Mouse (Mus musculus) brain, embryonic 14.5 days (tissue): ENCODE results near the gene Lingo3. TPM values are rescaled to one million over a fixed set of nuclear protein-coding genes. Genes with fewer than 3 reads are reported as not detected.

Experiments used
- DNase-seq: peaks from one replicate; pipeline ENCODE4 v3.0.0-alpha.2; 2011; ENCODE audit warnings: low read depth
- CTCF ChIP-seq: fragments of 200-500 bp; IDR thresholded peaks from 2 replicates; pipeline ENCODE4 v1.5.1; 2012; ENCODE audit warnings: inconsistent platforms, mild to moderate bottlenecking, moderate library complexity, borderline replicate concordance; ENCODE audit not compliant: insufficient read depth, insufficient read length; ENCODE audit errors: extremely low read depth
- POLR2A ChIP-seq: fragments of 200-500 bp; IDR thresholded peaks from 2 replicates; pipeline ENCODE4 v1.6.1; 2012; ENCODE audit warnings: mild to moderate bottlenecking, inconsistent platforms, borderline replicate concordance; ENCODE audit not compliant: poor library complexity, insufficient read depth, insufficient read length, severe bottlenecking; ENCODE audit errors: extremely low read depth
- polyA plus RNA-seq: library from polyadenylated mRNA; depleted of rRNA; stranded (reverse); fragments of >200 nt; gene quantifications from 2 replicates; pipeline ENCODE4 v1.2.3, GENCODE M21; 2012

Gene Lingo3
- polyA plus RNA-seq, 1 experiment: 7.7 TPM

DNA sequence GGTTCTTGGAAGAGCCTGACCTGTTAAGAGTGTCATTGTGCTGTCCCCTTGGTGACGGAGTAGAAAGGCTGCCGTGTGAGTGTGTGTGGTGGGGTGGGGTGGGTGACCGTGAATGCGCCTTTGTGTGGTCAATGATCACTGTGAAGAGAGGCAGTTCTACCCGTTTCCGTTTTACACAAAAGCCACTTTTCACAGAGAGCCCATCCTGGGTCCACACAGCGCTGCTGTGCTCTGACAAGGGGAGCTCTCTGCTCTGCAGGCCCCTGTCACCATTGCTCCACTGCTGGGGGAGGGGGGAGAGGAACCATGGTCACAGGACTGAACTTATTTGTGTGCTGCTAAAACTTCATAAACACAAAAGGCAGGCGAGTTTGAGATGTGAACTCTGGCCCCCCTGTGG, 13.5 kb upstream of the Lingo3 start:
- DNase-seq: peak; percentile 35
- TF ChIP-seq CTCF (no peak), POLR2A (no peak)

GRCm38 (mm10) chr10:80856908-80857307, 13.1 kb upstream of the Lingo3 start:
- no peak for TF ChIP-seq POLR2A
- TF ChIP-seq CTCF: no peak
- DNase-seq: no peak

GRCm38 (mm10) chr10:80856267-80856666, 12.4 kb upstream of the Lingo3 start:
- DNase-seq: no peak
- no peak for TF ChIP-seq POLR2A
- peak; percentile 22; the same call in 1 of the 2 replicates for TF ChIP-seq CTCF

- DNase-seq: no peak
- no peak for TF ChIP-seq CTCF
- TF ChIP-seq POLR2A: no peak
Observed at GRCm38 (mm10) chr10:80855749-80856073, 11.9 kb upstream of the Lingo3 start.

DNA sequence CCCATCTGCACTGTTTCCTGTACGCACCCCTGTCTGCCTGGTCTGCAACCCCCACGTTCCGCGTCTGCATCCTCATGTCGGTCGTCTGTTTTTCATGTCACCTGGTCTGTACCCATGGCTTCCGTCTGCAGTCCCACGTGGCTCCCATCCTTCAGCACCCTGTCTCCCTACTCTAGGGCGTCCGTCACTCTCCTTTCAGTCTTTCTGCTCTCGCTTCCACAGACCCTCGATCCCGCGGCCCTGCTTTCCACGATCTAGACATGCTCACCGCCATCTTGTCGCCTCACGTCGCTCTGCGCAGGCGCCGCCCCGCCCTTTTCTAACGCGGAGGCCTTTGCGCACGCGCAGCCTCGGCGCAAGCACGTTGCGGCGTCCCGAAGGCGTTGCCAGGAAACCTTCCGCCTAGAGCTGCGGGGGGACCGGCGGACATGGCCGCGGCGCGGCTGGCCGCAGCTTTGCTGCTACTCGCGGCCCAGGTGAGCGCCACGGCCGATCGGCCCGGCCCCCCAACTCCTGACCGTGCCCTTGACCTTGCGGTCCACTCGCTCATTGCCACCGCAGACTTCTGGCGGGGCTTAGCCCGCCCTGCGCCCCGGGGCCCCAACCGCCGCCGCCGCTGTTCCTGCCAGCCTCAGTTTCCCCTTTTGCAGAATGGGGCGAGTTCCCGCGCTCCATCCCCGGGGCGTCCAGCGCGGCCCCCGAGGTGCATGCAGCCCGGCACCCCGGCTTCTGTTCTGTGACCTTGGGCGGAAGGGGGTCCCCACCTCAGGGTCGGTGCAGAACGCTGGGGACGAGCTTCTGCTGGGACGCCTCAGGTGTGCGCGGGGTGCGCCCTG, 11.3 kb upstream of the Lingo3 start, which contains the start of the genes Lsm7 and Sppl2b:
Lsm7 (minus strand) TSS at position 297 of the 836 bp plus-strand sequence.
Sppl2b (plus strand) TSS at position 363 of the 836 bp plus-strand sequence.
- DNase-seq: peak; percentile 99
- TF ChIP-seq POLR2A: peak; percentile 89
- no peak for TF ChIP-seq CTCF

DNA sequence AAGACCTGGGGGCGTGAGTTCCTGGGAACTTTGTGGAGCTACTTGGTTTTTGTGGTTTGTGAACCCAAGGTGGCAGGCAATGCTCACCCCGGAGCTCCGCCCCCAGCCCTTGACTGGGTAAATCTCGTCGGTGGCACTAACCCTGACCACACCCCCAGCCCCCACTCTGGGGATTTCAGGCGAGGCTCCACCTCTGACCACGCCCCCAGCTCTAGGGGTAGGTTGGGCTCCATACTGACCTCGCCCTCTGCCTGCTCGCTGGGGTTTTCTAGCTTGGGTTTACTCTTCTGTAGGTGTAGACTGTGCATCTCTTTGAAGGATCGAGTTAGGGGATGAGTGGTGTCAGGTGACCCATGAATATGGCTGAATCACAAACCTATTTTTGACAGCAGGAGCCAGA, 4.7 kb upstream of the Lingo3 start:
- DNase-seq: no peak
- TF ChIP-seq POLR2A (no peak), CTCF (no peak)

GRCm38 (mm10) chr10:80845732-80846131, 1.9 kb upstream of the Lingo3 start:
- DNase-seq: no peak

DNA sequence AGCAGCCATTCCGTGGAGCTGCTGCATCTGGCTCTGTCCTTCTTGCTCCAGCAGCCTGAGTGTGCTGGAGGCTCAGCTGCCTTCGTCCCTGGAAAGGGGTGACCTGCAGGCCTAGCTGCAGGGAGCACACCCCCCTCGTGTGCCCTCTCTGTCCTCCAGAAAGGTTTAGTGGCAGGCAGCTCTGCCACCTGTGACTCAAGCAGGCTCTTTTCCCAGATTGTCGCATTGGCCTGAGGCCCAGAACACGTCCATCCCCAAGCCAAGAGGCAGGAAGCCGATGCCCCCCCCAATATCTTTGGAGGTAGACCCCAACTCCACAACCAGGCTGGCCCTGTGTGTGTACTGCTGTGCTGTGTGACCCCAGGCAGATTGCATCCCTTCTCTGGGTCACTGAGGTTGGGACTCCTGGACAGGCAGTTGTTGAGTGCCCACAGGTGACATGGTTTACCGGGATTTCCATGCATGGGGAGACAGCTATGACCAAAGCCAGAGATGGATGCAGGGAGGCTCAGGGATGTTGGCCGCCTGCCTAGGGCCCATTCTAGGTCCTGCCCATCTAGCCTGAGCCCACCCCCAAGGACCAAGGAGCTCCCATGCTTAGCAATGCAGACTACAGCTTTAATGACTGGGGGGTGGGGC, 1.3 kb upstream of the Lingo3 start:
- no peak for TF ChIP-seq POLR2A
- TF ChIP-seq CTCF: no peak
- DNase-seq: no peak

More at GRCm38 (mm10) chr10:80845732-80846131, 1.9 kb upstream of the Lingo3 start:
- no peak for TF ChIP-seq POLR2A
- no peak for TF ChIP-seq CTCF

- no peak for DNase-seq
- TF ChIP-seq POLR2A (no peak), CTCF (no peak)
Observed at GRCm38 (mm10) chr10:80843087-80843930, 530 bp downstream of the Lingo3 start.

GRCm38 (mm10) chr10:80842334-80842733, 1.5 kb downstream of the Lingo3 start:
- TF ChIP-seq POLR2A (no peak), CTCF (no peak)
- no peak for DNase-seq

- DNase-seq: no peak
- TF ChIP-seq POLR2A (no peak), CTCF (no peak)
Observed at GRCm38 (mm10) chr10:80841685-80842084, 2.2 kb downstream of the Lingo3 start.
